Mouse (Mus musculus): ENCODE measurements around the gene Elovl7. TPM values are rescaled to one million over a fixed set of nuclear protein-coding genes. Genes with fewer than 3 reads are reported as not detected.
A peak's percentile ranks its signal among the peaks of the same experiment; 100 is the strongest.

Gene Elovl7
- polyA plus RNA-seq, 1 experiment, result 4.3 TPM

GRCm38 (mm10) chr13:108253977-108254376, 39.8 kb downstream of the Elovl7 start:
- TF ChIP-seq POLR2A (IDR thresholded peaks at IDR 0.05; ENCODE audit: borderline replicate concordance, control insufficient read depth, low read depth, low read length) (no peak), CTCF (IDR thresholded peaks at IDR 0.05; ENCODE audit: control insufficient read depth, insufficient read depth, low read length) (no peak)
- Histone ChIP-seq H3K4me3 (replicated peaks; ENCODE audit: control insufficient read depth, low read depth, low read length) (no peak overlapping the region), H3K4me1 (ENCODE audit: control insufficient read depth, insufficient read depth, low read length) (no peaks in the 10 kb centered on the region), H3K27ac (ENCODE audit: control insufficient read depth, insufficient read depth, low read depth, low read length, poor library complexity) (no peak overlapping the region)
- WGBS, result 84% methylated on average over 5 of the region's 5 CpGs

- whole genome bisulfite sequencing, result 62% methylated on average over 8 of the region's 8 CpGs
- Histone ChIP-seq H3K4me3 (replicated peaks; ENCODE audit: control insufficient read depth, low read depth, low read length) (no peak overlapping the region), H3K4me1 (ENCODE audit: control insufficient read depth, insufficient read depth, low read length) (peaks cover 3% of the 10 kb centered on the region; the same call in 1 of the 2 replicates), H3K27ac (ENCODE audit: control insufficient read depth, insufficient read depth, low read depth, low read length, poor library complexity) (no peak overlapping the region)
- TF ChIP-seq CTCF (IDR thresholded peaks at IDR 0.05; ENCODE audit: control insufficient read depth, insufficient read depth, low read length), result no peak
- no peak for TF ChIP-seq POLR2A (IDR thresholded peaks at IDR 0.05; ENCODE audit: borderline replicate concordance, control insufficient read depth, low read depth, low read length)
Measured at GRCm38 (mm10) chr13:108263042-108263441, 48.8 kb downstream of the Elovl7 start.

- H3K4me3 ChIP-seq (replicated peaks; ENCODE audit: control insufficient read depth, low read depth, low read length), result no peak overlapping the region
- WGBS, result 84% methylated on average over 4 of the region's 4 CpGs
- TF ChIP-seq CTCF (IDR thresholded peaks at IDR 0.05; ENCODE audit: control insufficient read depth, insufficient read depth, low read length) (no peak), POLR2A (IDR thresholded peaks at IDR 0.05; ENCODE audit: borderline replicate concordance, control insufficient read depth, low read depth, low read length) (no peak)
- H3K4me1 ChIP-seq (ENCODE audit: control insufficient read depth, insufficient read depth, low read length), result peaks cover 3% of the 10 kb centered on the region; the same call in 1 of the 2 replicates
- no peak overlapping the region for H3K27ac ChIP-seq (ENCODE audit: control insufficient read depth, insufficient read depth, low read depth, low read length, poor library complexity)
Measured at GRCm38 (mm10) chr13:108265394-108265793, 51.2 kb downstream of the Elovl7 start.

DNA sequence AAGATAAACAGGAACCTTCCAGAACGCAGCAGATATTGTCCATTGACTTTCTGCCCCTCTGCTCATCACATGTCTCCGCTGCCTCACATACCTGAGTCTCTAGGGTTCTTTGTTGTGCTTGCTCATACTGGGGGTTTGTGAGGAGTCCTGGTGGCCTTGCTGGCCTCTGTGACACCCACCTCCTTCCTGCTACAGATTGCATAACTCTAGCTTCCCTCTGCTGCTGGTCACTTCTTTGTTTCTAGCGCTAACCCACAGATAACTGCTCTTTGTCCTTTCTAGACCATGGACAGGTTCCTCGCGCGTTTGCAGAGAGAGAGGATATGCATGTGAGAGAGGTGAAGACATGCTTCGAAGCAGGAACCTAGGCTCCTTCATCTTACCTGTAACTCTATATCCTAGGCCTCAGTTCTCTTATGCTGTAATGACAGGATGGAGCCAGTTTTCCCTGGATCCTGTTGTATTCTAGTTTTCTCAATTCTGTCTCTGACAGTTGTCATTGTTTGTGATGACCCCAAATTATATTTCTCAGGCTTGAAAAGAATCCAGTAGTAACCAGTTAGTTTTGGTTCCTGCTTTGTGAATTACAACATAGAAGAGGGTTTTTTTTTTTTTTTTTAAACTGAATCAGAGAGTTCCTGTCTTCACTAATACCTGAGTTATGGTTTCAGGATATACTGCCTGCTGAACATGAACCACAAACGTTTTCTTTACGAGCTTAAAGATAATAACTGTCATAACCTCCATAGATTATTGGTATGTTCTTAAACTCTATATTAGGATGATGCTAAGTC, 53.8 kb downstream of the Elovl7 start:
- Histone ChIP-seq H3K27ac (ENCODE audit: control insufficient read depth, insufficient read depth, low read depth, low read length, poor library complexity) (peak overlapping the region; percentile 69), H3K4me3 (replicated peaks; ENCODE audit: control insufficient read depth, low read depth, low read length) (no peak overlapping the region), H3K4me1 (ENCODE audit: control insufficient read depth, insufficient read depth, low read length) (peaks cover 1% of the 10 kb centered on the region; the same call in 1 of the 2 replicates)
- no peak for TF ChIP-seq POLR2A (IDR thresholded peaks at IDR 0.05; ENCODE audit: borderline replicate concordance, control insufficient read depth, low read depth, low read length)
- no peak for TF ChIP-seq CTCF (IDR thresholded peaks at IDR 0.05; ENCODE audit: control insufficient read depth, insufficient read depth, low read length)
- WGBS, result 22% methylated on average over 9 of the region's 9 CpGs

DNA sequence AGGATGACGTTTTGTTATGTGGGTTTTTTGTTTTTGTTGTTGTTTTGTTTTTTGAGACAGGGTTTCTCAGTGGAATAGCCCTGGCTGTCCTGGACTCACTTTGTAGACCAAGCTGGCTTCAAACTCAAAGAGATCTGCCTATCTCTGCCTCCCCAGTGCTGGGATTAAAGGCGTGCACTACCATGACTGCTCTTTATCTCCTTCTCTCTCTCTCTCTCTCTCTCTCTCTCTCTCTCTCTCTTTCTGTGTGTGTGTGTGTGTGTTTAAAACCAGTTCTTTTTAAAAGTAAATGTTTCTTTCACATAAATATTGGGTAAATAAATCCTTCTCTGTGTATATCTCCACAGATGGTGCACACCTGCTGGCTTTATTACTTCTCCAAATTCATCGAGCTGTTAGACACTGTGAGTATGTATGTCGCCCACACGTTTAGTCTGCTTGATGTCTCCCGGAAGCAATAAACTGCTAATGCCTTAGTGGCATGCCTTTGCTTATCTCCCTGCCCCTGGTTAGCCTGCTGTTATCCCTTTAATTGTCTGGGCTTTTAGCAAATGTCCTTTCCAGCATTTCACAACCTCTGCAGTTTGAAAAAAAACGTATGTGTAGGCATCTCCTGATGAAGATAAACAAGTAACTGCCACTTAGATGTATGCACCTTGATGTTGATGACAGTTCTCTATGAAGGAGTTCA, 57.4 kb downstream of the Elovl7 start:
- WGBS, result 49% methylated on average over 7 of the region's 7 CpGs
- Histone ChIP-seq H3K27ac (ENCODE audit: control insufficient read depth, insufficient read depth, low read depth, low read length, poor library complexity) (no peak overlapping the region), H3K4me1 (ENCODE audit: control insufficient read depth, insufficient read depth, low read length) (peaks cover 1% of the 10 kb centered on the region; the same call in 1 of the 2 replicates), H3K4me3 (replicated peaks; ENCODE audit: control insufficient read depth, low read depth, low read length) (no peak overlapping the region)
- no peak for TF ChIP-seq CTCF (IDR thresholded peaks at IDR 0.05; ENCODE audit: control insufficient read depth, insufficient read depth, low read length)
- TF ChIP-seq POLR2A (IDR thresholded peaks at IDR 0.05; ENCODE audit: borderline replicate concordance, control insufficient read depth, low read depth, low read length), result no peak

DNA sequence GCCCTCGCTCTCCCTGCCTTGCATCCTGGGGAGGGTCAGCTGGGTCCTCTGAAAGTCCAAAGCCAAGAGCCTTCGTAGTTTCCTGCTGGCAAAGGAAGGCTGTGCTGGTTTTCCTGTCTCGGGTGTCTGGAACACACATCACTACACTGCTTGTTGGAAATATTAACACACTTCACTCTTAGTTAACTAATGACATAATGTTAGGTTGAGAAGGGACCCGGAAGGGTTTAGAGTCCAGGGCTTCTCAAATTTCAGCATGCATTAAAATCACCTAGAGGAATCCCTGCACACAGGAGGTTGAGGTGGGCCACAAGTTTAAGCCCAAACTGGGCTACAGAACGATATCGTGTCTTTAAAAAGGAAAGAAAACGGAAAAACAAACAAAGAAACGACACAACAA, 58.1 kb downstream of the Elovl7 start:
- Histone ChIP-seq H3K27ac (ENCODE audit: control insufficient read depth, insufficient read depth, low read depth, low read length, poor library complexity) (no peak overlapping the region), H3K4me3 (replicated peaks; ENCODE audit: control insufficient read depth, low read depth, low read length) (no peak overlapping the region), H3K4me1 (ENCODE audit: control insufficient read depth, insufficient read depth, low read length) (no peaks in the 10 kb centered on the region; the same call in 1 of the 2 replicates)
- WGBS, result 75% methylated on average over 8 of the region's 8 CpGs
- TF ChIP-seq CTCF (IDR thresholded peaks at IDR 0.05; ENCODE audit: control insufficient read depth, insufficient read depth, low read length) (no peak), POLR2A (IDR thresholded peaks at IDR 0.05; ENCODE audit: borderline replicate concordance, control insufficient read depth, low read depth, low read length) (no peak)

GRCm38 (mm10) chr13:108273034-108273433, 58.8 kb downstream of the Elovl7 start:
- Histone ChIP-seq H3K4me3 (replicated peaks; ENCODE audit: control insufficient read depth, low read depth, low read length) (no peak overlapping the region), H3K4me1 (ENCODE audit: control insufficient read depth, insufficient read depth, low read length) (no peaks in the 10 kb centered on the region; the same call in 1 of the 2 replicates), H3K27ac (ENCODE audit: control insufficient read depth, insufficient read depth, low read depth, low read length, poor library complexity) (no peak overlapping the region)
- TF ChIP-seq CTCF (IDR thresholded peaks at IDR 0.05; ENCODE audit: control insufficient read depth, insufficient read depth, low read length) (no peak), POLR2A (IDR thresholded peaks at IDR 0.05; ENCODE audit: borderline replicate concordance, control insufficient read depth, low read depth, low read length) (no peak)
- 79% methylated on average over 15 of the region's 15 CpGs for WGBS

DNA sequence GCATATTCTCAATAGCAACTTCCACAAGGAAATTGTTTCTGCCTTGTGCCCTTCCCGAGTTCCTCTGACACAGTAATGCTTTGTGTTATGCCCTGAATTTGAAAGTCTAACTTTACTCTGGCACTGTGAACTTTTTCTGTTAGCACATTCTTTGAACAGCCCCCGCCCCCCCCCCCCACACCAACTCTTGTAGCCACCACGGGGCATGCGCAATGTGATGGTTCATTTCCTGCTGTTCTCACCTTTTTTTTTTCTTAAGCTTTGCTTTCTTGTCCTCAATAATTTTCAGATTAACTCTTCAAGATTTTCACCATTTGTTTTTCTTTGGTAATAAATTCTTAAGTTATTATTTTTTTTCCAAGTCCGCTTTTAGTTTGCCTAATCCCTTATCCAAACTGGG, 59.3 kb downstream of the Elovl7 start:
- 34% methylated on average over 5 of the region's 5 CpGs for WGBS
- Histone ChIP-seq H3K4me1 (ENCODE audit: control insufficient read depth, insufficient read depth, low read length) (no peaks in the 10 kb centered on the region; the same call in 1 of the 2 replicates), H3K4me3 (replicated peaks; ENCODE audit: control insufficient read depth, low read depth, low read length) (no peak overlapping the region), H3K27ac (ENCODE audit: control insufficient read depth, insufficient read depth, low read depth, low read length, poor library complexity) (no peak overlapping the region)
- TF ChIP-seq CTCF (IDR thresholded peaks at IDR 0.05; ENCODE audit: control insufficient read depth, insufficient read depth, low read length) (no peak), POLR2A (IDR thresholded peaks at IDR 0.05; ENCODE audit: borderline replicate concordance, control insufficient read depth, low read depth, low read length) (no peak)
